Mouse (Mus musculus): ENCODE data around the gene Klhl32. TPM values are rescaled to one million over a fixed set of nuclear protein-coding genes. Genes with fewer than 3 reads are reported as not detected.

Klhl32 gene
- total and polyA plus RNA-seq, 2 experiments: 0.05 to 0.18 TPM

DNA sequence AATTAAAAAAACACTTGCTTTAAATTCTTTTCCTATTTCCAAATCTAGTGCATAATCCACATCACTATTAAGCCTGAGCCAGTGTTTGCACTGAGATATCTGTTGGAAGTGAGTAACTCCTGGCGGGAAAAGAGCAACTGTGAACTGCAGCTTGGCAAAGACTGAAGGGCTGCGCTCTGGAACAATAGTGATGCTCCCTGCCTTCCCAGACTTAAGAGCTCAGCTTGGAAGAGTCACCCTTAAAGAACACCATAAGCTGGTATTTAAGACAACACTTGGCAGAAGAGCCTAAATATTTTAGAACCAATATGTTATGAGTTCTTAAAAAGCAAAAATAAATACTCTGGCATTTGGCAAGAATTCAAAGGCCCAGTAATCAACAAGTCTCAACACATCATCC is 55.7 kb downstream of the Klhl32 start:
- TF ChIP-seq POLR2A (IDR thresholded peaks at IDR 0.05; ENCODE audit: extremely low read depth, insufficient read depth, low read length) (no peak), CTCF (IDR thresholded peaks at IDR 0.05; ENCODE audit: low read depth, low read length) (no peak)

DNA sequence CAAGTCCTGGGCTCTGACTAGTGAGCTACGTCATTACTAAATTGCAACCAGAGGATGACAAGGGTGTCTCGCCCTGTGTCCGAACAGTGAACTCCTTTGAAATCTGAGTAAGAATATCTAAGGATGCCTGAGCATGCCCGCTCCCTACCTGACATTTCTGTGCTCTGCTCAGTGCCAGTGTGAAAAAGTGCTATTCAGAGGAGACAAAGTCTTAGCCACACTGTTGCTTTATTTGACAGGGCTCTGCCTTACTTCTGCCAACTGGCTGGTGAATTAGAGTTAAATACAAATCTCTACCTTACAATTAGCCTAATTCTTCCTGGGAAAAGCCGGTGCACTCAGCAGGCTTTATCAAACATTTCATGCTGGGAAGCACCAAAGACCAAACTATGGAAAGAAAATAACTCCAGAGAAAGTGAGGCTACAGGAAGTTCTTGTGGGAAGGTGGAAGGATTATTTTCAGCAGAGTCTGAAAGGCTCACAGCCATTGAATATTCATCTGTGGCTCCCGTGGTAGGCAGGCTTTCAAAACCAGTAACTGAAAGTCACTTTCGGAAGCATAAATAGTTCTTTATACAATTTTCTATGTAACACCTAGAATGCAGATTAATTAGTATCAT is 57.1 kb downstream of the Klhl32 start:
- TF ChIP-seq POLR2A (IDR thresholded peaks at IDR 0.05; ENCODE audit: extremely low read depth, insufficient read depth, low read length) (no peak), CTCF (IDR thresholded peaks at IDR 0.05; ENCODE audit: low read depth, low read length) (no peak)
- Histone ChIP-seq H3K9ac (ENCODE audit: low read depth, low read length) (no peak overlapping the region), H3K36me3 (ENCODE audit: control insufficient read depth, insufficient read depth, low read length) (no peaks in the 10 kb centered on the region), H3K4me1 (ENCODE audit: control insufficient read depth, insufficient read depth, low read length) (no peaks in the 10 kb centered on the region), H3K79me2 (ENCODE audit: control insufficient read depth, insufficient read depth, low read length) (no peaks in the 10 kb centered on the region), H3K27me3 (ENCODE audit: control insufficient read depth, insufficient read depth, low read length) (no peaks in the 10 kb centered on the region), H3K27ac (replicated peaks; ENCODE audit: insufficient read depth, low read depth, low read length) (no peak overlapping the region), H3K4me3 (ENCODE audit: insufficient read depth, low read depth, low read length) (no peak overlapping the region)
- WGBS: 52% methylated on average over 7 of the region's 7 CpGs
- DNase-seq (ENCODE audit: extremely low read depth, low read depth, low spot score): no peak

More for the DNA sequence above, 55.7 kb downstream of the Klhl32 start:
- H3K9ac ChIP-seq (ENCODE audit: low read depth, low read length): no peak overlapping the region
- no peak overlapping the region for H3K4me3 ChIP-seq (ENCODE audit: insufficient read depth, low read depth, low read length)
- no peaks in the 10 kb centered on the region for H3K4me1 ChIP-seq (ENCODE audit: control insufficient read depth, insufficient read depth, low read length)
- no peaks in the 10 kb centered on the region for H3K36me3 ChIP-seq (ENCODE audit: control insufficient read depth, insufficient read depth, low read length)
- no peak overlapping the region for H3K27ac ChIP-seq (replicated peaks; ENCODE audit: insufficient read depth, low read depth, low read length)
- H3K27me3 ChIP-seq (ENCODE audit: control insufficient read depth, insufficient read depth, low read length): no peaks in the 10 kb centered on the region
- H3K79me2 ChIP-seq (ENCODE audit: control insufficient read depth, insufficient read depth, low read length): no peaks in the 10 kb centered on the region
- WGBS: 73% methylated on average over 2 of the region's 2 CpGs
- DNase-seq (ENCODE audit: extremely low read depth, low read depth, low spot score): no peak

DNA sequence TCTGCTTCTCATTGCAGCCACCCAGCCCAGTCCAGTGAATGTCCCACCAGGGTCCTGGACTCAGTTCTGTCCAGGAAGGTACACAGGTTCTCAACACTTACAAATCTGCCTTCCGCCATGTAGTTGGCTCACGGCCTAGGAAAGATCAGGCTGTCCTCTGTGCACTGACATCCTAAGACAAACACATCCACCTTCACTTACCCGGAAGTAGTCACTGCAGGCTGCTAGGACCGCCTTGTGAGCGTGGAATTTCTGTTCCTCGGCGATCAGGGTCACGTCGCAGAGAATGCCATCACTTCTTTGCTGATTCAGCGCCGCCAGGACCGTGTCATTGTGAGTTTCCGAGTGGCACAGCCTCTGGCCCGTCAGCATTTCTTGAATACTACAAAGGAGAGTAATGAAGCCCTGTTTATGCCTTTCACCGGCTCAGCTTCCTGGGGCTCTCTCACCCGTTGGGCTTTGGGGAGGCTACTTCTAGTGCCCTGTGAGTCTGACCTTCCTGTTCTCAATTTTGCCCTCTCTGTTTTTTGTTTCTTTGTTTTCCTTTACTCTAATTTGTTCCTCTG is 58.4 kb downstream of the Klhl32 start:
- no peaks in the 10 kb centered on the region for H3K4me1 ChIP-seq (ENCODE audit: control insufficient read depth, insufficient read depth, low read length)
- no peak overlapping the region for H3K4me3 ChIP-seq (ENCODE audit: insufficient read depth, low read depth, low read length)
- no peak overlapping the region for H3K27ac ChIP-seq (replicated peaks; ENCODE audit: insufficient read depth, low read depth, low read length)
- no peaks in the 10 kb centered on the region for H3K27me3 ChIP-seq (ENCODE audit: control insufficient read depth, insufficient read depth, low read length)
- H3K79me2 ChIP-seq (ENCODE audit: control insufficient read depth, insufficient read depth, low read length): no peaks in the 10 kb centered on the region
- no peak for DNase-seq (ENCODE audit: extremely low read depth, low read depth, low spot score)
- H3K36me3 ChIP-seq (ENCODE audit: control insufficient read depth, insufficient read depth, low read length): no peaks in the 10 kb centered on the region
- WGBS: 52% methylated on average over 16 of the region's 16 CpGs
- H3K9ac ChIP-seq (ENCODE audit: low read depth, low read length): no peak overlapping the region
- TF ChIP-seq POLR2A (IDR thresholded peaks at IDR 0.05; ENCODE audit: extremely low read depth, insufficient read depth, low read length) (no peak), CTCF (IDR thresholded peaks at IDR 0.05; ENCODE audit: low read depth, low read length) (no peak)

DNA sequence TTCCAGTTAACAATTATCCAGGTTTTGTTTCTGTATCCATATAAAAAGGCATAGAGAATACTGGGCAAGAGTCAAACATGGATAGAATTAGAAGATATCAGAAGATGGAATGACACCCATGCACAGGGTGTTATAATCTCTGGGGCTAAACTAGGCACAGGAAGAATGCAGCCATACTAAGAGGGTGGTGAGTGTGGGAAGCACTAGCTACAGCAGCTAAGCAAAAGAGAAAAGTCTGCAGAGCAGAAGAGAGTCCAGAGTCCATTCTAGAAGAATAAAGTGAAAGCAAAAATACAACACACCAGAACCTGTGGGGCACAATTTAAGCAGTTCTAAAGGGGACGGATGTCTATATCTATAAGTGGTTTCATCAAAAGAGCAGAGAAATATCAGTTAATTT is 61.6 kb downstream of the Klhl32 start:
- peak; percentile 7 for DNase-seq (ENCODE audit: extremely low read depth, low read depth, low spot score)
- Histone ChIP-seq H3K27ac (replicated peaks; ENCODE audit: insufficient read depth, low read depth, low read length) (no peak overlapping the region), H3K36me3 (ENCODE audit: control insufficient read depth, insufficient read depth, low read length) (no peaks in the 10 kb centered on the region), H3K4me3 (ENCODE audit: insufficient read depth, low read depth, low read length) (no peak overlapping the region), H3K79me2 (ENCODE audit: control insufficient read depth, insufficient read depth, low read length) (no peaks in the 10 kb centered on the region), H3K27me3 (ENCODE audit: control insufficient read depth, insufficient read depth, low read length) (no peaks in the 10 kb centered on the region), H3K4me1 (ENCODE audit: control insufficient read depth, insufficient read depth, low read length) (no peaks in the 10 kb centered on the region), H3K9ac (ENCODE audit: low read depth, low read length) (no peak overlapping the region)
- TF ChIP-seq POLR2A (IDR thresholded peaks at IDR 0.05; ENCODE audit: extremely low read depth, insufficient read depth, low read length) (no peak), CTCF (IDR thresholded peaks at IDR 0.05; ENCODE audit: low read depth, low read length) (no peak)
- 79% methylated on average over 1 of the region's 1 CpGs for WGBS

DNA sequence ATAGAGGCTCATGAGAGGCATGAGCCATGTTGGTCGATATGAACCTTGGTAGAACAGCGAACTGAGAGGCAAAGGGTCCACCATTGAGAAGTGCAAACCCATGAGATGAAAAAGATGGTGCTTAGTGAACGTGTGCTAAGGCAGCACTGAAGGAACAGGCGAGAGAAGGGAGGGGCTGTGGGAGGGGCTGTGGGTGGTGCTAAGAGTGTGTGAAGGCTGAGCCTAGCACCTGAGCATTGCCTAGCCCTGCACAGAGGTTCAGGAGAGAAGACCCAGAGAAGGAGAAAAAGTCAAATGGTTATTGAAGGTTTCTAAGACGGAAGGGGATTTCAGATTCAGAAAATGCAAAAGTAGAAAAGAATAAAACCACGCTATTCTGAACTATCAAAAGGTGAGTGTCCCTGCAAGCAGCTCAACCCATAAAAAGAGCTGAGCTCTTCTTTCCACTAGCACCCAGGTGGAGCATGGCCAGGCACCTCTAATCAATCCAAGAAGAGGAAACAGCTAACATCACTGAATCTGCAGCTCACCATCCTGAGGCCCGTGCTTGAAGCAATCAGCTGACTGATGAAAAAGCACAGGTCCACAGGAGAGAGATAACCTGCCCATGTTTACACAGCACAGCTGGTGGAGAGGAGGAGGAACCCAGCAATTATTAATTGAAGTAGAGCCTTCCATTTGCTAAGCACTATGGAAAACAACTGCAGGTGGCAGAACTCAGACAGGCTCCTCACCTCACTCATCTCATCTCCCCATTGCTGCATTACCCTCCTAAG is 65.0 kb downstream of the Klhl32 start:
- Histone ChIP-seq H3K36me3 (ENCODE audit: control insufficient read depth, insufficient read depth, low read length) (no peaks in the 10 kb centered on the region), H3K9ac (ENCODE audit: low read depth, low read length) (no peak overlapping the region), H3K27ac (replicated peaks; ENCODE audit: insufficient read depth, low read depth, low read length) (no peak overlapping the region), H3K27me3 (ENCODE audit: control insufficient read depth, insufficient read depth, low read length) (no peaks in the 10 kb centered on the region), H3K79me2 (ENCODE audit: control insufficient read depth, insufficient read depth, low read length) (no peaks in the 10 kb centered on the region), H3K4me1 (ENCODE audit: control insufficient read depth, insufficient read depth, low read length) (no peaks in the 10 kb centered on the region), H3K4me3 (ENCODE audit: insufficient read depth, low read depth, low read length) (no peak overlapping the region)
- no peak for TF ChIP-seq POLR2A (IDR thresholded peaks at IDR 0.05; ENCODE audit: extremely low read depth, insufficient read depth, low read length)
- no peak for TF ChIP-seq CTCF (IDR thresholded peaks at IDR 0.05; ENCODE audit: low read depth, low read length)
- 41% methylated on average over 7 of the region's 7 CpGs for whole genome bisulfite sequencing
- no peak for DNase-seq (ENCODE audit: extremely low read depth, low read depth, low spot score)

Measured in liver, adult 2 months (tissue).